8 mouse cellular contexts compared by ENCODE assay signal in the genomic region with DNA sequence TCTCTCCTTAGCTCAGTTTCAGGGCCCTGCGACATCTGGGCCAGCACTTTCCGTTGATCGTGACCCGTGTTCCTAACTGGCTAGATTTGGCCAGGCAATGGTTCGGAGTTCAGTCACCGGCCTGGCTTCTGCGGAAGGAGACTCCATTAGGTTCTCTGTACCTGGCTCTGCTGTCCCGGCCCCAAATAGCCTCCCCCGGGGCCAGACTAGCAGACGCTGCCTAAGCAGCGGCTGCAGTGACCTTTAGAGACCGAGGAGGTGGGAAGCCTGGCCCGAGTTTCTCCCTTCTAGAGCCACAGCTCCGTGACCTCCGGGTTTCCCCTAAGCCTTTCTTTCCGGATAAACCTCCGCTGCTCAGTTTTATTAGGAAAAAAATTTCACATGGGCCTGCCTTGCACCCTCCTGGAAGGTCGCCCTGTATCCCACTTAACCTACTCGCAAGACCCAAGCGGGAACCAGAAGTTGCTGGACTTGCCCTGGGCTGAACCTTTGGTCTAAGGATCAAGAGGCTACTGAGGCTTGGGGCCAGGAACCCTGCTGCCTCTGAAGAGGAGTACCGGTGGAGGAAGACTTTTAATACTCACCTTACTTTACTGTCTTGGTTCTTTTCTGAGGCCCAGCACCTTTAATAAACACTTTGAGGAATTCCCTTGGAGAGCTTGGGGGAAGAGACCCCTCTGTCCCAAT. TPM values are rescaled to one million over a fixed set of nuclear protein-coding genes. Genes with fewer than 3 reads are reported as not detected.
DNase-seq lines count a peak whose midpoint lies in the region; ATAC-seq and TF ChIP-seq lines count a peak whose summit lies in the region.

No protein-coding gene starts in this region.

- H3K9me3 ChIP-seq in liver, embryonic 13.5 days (replicated peaks), result no peaks in the 10 kb centered on the region

- H3K9ac ChIP-seq in liver, embryonic 13.5 days, result peak overlapping the region; percentile 36; the same call in 1 of the 2 replicates

- no peaks in the 10 kb centered on the region for H3K36me3 ChIP-seq in thymus, adult 2 months (ENCODE audit: control insufficient read depth, insufficient read depth, low read length)
- no peaks in the 10 kb centered on the region for H3K36me3 ChIP-seq in liver, embryonic 13.5 days

- H3K27ac ChIP-seq in thymus, adult 2 months (ENCODE audit: control insufficient read depth, insufficient read depth, low read length), result no peak overlapping the region
- no peak overlapping the region for H3K27ac ChIP-seq in liver, embryonic 13.5 days

- DNase-seq in gastrocnemius, postnatal 10 days, result peak; percentile 11
- no peak for DNase-seq in gastrocnemius, adult 8-10 months (ENCODE audit: low spot score in 2 of 2)
- DNase-seq in thymus, adult 2 months, result no peak
- no peak for DNase-seq in thymus, postnatal 14 days
- no peak for DNase-seq in liver, embryonic 13.5 days
- DNase-seq in right cerebral cortex, postnatal 10 days (ENCODE audit: low spot score in 2 of 2), result no peak

- peak overlapping the region; percentile 47; the same call in 1 of the 2 replicates for H3K4me3 ChIP-seq in thymus, adult 2 months (ENCODE audit: control insufficient read depth, insufficient read depth, low read length)
- peak overlapping the region; percentile 48 for H3K4me3 ChIP-seq in liver, embryonic 13.5 days (replicated peaks)

- TF ChIP-seq CTCF in thymus, adult 2 months (IDR thresholded peaks at IDR 0.05; ENCODE audit: borderline replicate concordance, control insufficient read depth, extremely low read depth, insufficient read depth, low read length, poor library complexity), result no peak

- 9% methylated on average over 21 of the region's 21 CpGs for WGBS in thymus, adult 2 months
- 2% methylated on average over 21 of the region's 21 CpGs for WGBS in liver, embryonic 13.5 days (ENCODE audit: insufficient replicate concordance)

- no peak overlapping the region for H3K4me2 ChIP-seq in liver, embryonic 13.5 days

- ATAC-seq in liver, embryonic 13.5 days (ENCODE audit: low read depth), result no peak
- ATAC-seq in CD4-positive, CD25-positive, alpha-beta regulatory T cell, adult 4 months, result no peak
- ATAC-seq in erythroid progenitor cell, adult 5-6 weeks (replicated peaks; ENCODE audit: low FRiP score, poor library complexity, severe bottlenecking), result no peak

- peaks cover 61% of the 10 kb centered on the region for H3K27me3 ChIP-seq in thymus, adult 2 months (ENCODE audit: control insufficient read depth, insufficient read depth, low read length)
- H3K27me3 ChIP-seq in liver, embryonic 13.5 days, result peaks cover 100% of the 10 kb centered on the region

- TF ChIP-seq POLR2A in thymus, adult 2 months (IDR thresholded peaks at IDR 0.05; ENCODE audit: control insufficient read depth, extremely low read depth, insufficient read depth, low read length, poor library complexity), result no peak

- peaks cover 24% of the 10 kb centered on the region for H3K4me1 ChIP-seq in thymus, adult 2 months (replicated peaks; ENCODE audit: control insufficient read depth, insufficient read depth, low read length)
- peaks cover 30% of the 10 kb centered on the region for H3K4me1 ChIP-seq in liver, embryonic 13.5 days (replicated peaks)

RNA-seq across cellular contexts. Expression of gene Lhx2, which starts 13.4 kb away (rescaled TPM):
- total RNA-seq in gastrocnemius, postnatal 10 days (2021), result 1 to 10 TPM in 1 of 2 experiments, under 1 TPM in 1; 0.59 to 1.2 TPM
- under 1 TPM in 3 of 4 experiments, not detected in 1; 0.09 to 0.32 (median 0.15) TPM for total RNA-seq in gastrocnemius, adult 8-10 months (2022)
- polyA plus RNA-seq in thymus, adult 2 months (2012; rRNA removed), result 2.5 and 4.7 TPM in 2 replicates
- 2.7 and 2.9 TPM in 2 replicates for polyA plus RNA-seq in liver, embryonic 13.5 days (2015; fragmentation: Nextera tagmentation; extraction: Ambion mirVana)
- not detected for polyA plus RNA-seq in CD4-positive, CD25-positive, alpha-beta regulatory T cell, adult 4 months (2017; shearing (Covaris generic))
- not detected in 2 replicates for total RNA-seq in erythroid progenitor cell, adult 5-6 weeks (2015; ENCODE audit: low replicate concordance)
- not detected in 2 replicates for total RNA-seq in erythroid progenitor cell, adult 5-6 weeks (2017; ENCODE audit: low replicate concordance)
